Mouse (Mus musculus): ENCODE measurements at regions not wholly inside any gene's neighbourhood (a gene's known extent, or its start where the extent isn't known, plus 50 kb on each side); places are given as distances from the start of the nearest gene placed in this dataset.

DNA sequence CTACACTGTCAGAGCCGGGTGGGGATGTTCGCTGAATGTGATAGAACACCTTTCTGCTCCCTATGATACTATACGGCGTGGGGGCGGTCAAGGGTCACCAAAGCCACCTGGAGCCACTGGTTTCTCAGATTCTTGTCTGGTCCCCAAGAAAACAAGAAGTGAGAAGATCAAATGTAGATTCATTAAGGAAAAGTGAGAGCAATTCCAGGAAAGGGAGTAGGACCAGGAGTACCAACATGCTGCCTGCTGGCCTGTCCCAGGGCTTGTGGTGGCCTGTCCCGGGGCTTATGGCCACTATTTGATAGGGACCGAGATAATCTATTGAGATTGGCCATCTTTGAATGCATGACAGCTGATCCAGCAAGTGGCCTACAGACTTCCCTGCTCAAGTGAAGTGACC is 58.8 kb upstream of the Fut8 start:
- no peak for ATAC-seq (ENCODE audit: extremely low read depth, insufficient number of reproducible peaks, low FRiP score, poor library complexity, severe bottlenecking)

DNA sequence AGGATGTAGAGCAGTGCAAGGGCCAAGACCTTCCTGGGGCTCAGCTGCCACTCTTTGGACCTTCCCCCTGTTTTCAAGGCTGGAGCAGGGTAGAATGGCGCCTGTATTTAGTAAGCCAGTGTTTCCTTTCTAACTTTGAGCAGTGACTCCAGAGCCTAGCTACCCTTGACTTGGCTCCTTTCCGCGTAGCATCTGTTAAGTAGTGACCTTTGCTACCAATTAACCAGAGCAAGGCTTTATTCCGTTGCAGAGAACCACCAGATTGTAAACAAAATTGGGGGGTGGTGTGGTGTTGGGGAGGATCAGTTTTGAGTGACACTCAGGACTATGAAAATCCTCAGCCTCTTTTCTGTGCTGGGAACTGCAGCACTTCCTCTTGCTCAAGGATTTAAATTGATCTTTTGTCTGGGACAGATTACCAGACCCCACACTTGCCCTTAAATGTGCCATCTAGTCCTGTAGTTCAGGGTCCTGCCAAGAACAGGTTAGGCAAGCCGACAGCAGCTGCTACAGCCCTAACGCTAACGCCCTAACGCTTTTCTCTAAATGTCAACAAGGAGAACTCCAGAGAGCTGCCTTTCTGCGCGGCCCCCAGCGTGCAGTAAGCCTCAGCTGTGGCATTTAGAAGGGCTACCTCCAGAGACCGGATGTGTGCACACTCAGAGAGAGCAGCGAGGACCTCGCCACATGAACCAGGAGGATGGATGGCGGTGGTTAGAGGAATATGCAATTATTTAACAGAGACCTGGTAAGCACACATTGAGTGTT is 59.9 kb upstream of the Fut8 start:
- peak; percentile 38; the same call in 1 of the 2 replicates for ATAC-seq (ENCODE audit: extremely low read depth, insufficient number of reproducible peaks, low FRiP score, poor library complexity, severe bottlenecking)

DNA sequence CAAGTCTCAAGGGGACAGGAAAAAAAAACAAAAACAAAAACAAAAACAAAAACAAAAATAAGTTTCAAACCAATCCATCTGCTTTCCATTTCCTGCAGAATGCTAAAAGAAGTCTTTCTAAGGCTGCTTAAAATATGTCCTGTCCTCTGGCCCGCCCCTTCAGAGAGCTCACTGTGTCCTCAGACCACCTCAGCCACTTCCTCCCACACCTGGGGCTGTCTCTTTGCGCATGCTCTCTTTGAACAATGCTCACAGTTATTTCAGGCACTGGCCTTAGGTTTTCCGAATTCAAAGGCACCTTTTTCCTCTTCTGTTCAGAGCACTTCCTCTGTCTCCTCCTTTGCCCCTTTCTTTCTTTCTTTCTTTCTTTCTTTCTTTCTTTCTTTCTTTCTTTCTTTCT is 60.6 kb upstream of the Fut8 start:
- ATAC-seq (ENCODE audit: extremely low read depth, insufficient number of reproducible peaks, low FRiP score, poor library complexity, severe bottlenecking), result peak; percentile 44; the same call in 1 of the 2 replicates

DNA sequence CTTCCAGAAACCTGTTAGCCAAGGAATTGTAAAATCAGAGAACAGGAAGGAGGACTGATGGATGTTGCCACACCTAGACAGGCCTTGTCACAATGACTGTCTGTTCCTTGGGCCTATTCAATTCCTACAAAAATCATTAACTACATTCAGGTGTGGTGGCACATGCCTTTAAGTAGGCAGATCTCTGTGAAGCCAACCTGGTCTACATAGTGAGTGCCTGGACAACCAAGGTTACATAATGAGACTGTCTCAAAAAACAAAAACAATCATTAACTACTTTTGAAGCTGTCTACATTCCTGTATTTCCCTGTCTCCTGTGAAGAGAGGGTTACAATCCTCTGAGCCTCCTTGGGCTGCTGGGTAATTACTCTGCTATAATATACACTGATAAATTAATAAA is 63.9 kb upstream of the Fut8 start:
- no peak for ATAC-seq (ENCODE audit: extremely low read depth, insufficient number of reproducible peaks, low FRiP score, poor library complexity, severe bottlenecking)

DNA sequence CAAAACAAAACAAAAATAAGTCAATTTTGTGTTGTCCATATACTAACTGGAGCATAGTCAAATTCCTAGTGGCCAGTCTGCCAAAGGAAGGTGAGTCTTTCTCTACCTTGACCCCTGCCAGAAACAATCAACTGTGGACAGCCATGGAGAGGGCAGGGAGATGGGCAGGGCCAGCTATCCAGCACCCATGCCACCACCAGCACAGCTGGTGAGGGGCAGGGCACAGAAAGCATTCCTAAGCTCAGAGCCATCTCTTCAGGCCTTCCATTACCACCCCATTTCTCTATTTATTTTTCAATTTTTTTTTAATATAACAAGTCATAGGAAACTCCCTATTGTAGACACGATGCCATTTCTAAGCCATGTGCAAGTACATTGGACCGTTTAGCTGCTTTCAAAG is 65.4 kb upstream of the Fut8 start:
- no peak for ATAC-seq (ENCODE audit: extremely low read depth, insufficient number of reproducible peaks, low FRiP score, poor library complexity, severe bottlenecking)

DNA sequence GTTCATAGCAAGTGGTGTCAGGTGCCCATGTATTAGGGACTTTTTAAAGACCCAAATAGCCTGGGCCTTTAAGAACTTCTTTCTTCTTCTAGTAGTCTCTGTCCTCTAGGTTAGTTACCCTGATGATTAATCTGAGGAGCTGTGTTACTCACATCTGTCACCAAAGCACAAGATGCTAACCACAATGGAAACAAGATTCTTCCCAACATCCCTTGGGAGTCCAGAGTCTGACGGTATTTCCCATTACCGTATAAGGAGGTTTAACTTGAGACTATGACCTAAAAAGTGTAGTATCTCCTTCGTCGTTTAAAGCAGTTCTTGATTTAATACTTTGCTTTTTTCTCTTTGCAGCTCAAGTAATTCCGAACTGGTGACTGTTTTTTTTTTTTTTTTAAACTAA is 67.7 kb upstream of the Fut8 start:
- no peak for ATAC-seq (ENCODE audit: extremely low read depth, insufficient number of reproducible peaks, low FRiP score, poor library complexity, severe bottlenecking)

DNA sequence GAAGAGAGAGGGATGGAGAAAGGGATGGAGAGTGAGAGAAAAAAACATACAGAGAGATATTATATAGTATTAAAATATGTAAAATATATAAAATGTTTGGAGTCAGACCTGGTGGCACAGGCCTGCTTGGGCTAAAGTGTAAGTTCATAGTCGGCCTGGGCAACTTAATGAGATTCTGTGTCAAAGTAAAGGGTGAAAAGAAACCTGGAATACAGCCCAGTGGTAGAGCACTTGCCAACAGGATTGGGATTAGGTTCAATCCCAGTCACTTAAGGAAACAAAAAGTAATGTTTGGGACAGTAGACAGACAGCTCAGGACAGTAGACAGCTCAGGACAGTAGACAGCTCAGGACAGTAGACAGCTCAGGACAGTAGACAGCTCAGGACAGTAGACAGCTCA is 69.6 kb upstream of the Fut8 start:
- ATAC-seq (ENCODE audit: extremely low read depth, insufficient number of reproducible peaks, low FRiP score, poor library complexity, severe bottlenecking), result no peak

DNA sequence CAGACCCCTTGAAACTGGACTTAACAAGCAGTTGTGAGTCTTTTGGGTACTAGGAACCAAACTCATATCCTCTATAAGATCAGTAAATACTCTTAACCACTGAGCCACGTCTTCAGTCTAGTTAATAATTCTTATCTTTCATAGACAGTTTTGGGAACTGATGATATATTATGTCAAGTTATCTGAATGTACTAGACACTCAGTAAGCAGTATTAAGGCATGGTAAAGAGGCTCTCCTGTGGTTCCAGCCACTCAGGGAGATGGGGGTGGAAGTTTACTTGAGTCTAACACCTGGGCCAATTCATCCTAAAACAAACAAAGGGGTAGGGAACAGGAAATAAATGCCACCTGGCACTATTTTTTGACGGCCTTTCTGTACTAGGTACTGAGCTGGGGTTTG is 81.2 kb upstream of the Fut8 start:
- ATAC-seq (ENCODE audit: extremely low read depth, insufficient number of reproducible peaks, low FRiP score, poor library complexity, severe bottlenecking), result no peak

DNA sequence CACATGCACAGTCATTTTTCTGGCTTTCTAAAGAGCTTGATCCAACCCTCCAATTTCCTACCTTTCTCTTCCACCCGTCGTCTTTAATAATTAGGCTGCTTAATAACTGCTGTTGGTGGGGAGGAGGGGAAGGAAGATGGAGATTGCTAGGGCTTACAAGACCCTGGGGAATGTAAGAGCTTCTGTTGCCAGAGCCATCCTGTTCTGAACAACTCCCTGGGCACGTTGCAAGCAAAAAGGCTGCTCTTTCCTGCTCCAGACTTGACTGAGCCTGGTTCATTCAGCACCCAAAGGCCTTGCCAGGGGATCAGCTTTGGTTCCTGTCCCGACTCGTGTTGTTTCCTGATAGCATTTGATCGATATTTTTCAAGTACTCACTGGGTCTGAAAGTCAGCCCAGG is 82.3 kb upstream of the Fut8 start:
- ATAC-seq (ENCODE audit: extremely low read depth, insufficient number of reproducible peaks, low FRiP score, poor library complexity, severe bottlenecking), result no peak

DNA sequence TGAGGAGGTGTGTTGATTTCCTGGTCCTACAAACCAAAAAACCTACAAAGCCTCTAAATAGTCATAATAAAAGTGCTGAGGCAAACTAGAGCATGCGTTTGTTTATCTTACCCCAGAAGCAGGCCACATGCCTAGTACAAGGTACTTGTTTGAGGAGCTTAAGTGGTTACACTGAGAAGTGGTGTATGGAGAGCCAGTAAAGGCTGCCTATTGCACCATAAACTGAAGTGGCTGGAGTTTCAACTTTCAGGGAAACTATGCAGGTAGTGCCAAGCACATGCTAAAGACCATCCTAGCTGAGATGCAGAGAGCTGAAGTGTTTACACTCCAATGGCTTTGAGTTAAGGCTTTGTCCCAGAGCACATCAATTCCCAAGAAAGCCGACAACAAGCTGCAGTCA is 86.5 kb upstream of the Fut8 start:
- no peak for ATAC-seq (ENCODE audit: extremely low read depth, insufficient number of reproducible peaks, low FRiP score, poor library complexity, severe bottlenecking)

DNA sequence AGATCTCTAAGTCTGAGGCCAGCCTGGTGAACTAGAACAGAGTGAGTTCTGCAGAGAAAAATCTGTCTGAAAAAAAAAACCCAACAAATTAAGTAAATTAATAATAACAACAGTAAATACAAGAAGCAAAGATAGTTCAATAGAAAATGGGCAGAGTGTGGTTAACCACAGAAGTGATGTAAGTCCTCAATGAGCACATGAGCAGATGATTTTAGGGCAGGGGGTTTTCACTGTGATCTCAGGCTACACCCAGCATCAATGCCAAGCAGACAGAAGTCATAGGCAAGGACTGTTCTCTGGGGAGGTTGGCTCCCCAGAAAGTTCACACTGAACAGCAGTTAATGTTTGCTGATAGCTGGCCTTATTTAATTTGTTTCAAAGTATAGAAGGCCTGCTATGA is 88.1 kb upstream of the Fut8 start:
- ATAC-seq (ENCODE audit: extremely low read depth, insufficient number of reproducible peaks, low FRiP score, poor library complexity, severe bottlenecking), result no peak

DNA sequence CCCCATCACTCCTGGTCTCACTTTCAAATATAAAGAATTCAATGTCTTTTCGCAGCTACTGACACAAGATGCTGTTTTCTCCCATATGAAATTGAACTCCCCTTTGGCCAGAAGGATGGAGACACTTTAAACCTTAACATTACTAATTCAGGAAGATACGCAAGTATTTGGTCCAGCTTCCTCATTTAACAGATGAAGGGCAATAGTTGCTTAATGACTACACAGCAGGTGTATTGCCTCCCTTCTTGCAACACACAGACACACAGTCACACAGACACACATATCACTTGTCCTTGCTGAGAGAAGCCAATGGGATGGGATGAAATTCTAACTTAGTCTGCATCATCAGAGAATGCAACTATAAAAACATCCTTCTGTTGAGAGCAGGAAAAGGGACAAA is 89.8 kb upstream of the Fut8 start:
- ATAC-seq (ENCODE audit: extremely low read depth, insufficient number of reproducible peaks, low FRiP score, poor library complexity, severe bottlenecking), result peak; percentile 26; the same call in 1 of the 2 replicates

DNA sequence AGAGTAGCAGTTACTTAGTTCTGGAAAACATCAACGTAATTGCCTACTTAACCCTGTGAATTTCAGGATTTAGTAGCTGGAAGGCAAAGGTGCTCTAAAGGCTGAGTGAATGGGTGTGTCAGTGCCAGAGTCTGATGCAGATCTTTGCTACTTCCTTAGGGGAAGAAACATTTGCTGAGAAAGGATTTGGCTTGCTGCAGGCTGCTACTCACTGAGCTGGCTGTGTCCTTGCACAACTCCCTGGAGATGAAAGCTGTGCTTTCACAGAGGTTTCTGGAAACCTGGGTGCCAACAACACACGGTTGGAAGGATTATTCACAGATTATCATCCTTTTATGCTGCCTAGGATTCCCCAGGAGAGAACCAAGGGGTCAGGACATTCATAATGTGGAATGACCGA is 94.0 kb upstream of the Fut8 start:
- ATAC-seq (ENCODE audit: extremely low read depth, insufficient number of reproducible peaks, low FRiP score, poor library complexity, severe bottlenecking), result no peak

DNA sequence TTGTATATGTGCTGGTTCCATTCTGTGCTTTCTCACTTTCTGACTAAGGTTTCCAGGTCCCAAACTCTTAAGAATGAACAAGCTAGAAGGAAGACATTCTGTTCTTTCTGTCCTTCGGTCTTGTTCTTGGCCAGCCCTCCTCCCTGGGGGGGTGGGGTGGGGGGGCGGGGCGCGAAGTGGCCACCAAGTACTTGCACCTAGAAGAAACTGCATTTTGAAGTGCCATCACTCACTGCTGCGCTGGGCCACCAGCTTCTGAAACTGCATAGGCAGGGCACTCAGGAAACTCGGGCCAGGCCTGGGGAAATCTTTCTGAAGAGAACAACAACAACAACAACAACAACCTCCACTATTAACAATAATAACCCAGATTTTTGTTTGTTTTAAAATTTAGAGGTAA is 94.4 kb upstream of the Fut8 start:
- ATAC-seq (ENCODE audit: extremely low read depth, insufficient number of reproducible peaks, low FRiP score, poor library complexity, severe bottlenecking), result no peak

DNA sequence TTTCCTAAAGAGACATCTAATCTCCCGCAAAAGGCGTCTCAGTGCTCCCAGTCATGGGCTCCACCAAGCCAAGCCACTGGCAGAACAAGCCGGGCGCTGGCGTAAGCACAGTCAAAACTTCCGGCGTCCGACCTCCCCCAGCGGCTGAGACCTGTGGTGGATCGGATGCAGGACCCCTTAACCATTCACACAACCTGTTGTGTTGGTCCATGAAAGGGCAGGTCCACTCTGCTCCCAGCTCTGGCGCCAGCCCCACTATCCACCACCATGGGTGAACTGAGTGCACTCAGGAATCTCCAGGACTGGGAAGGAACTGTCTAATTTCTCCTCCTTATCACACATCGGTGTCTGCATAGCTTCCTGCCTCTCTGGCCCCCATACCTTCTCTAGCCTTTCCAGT is 94.8 kb upstream of the Fut8 start:
- ATAC-seq (ENCODE audit: extremely low read depth, insufficient number of reproducible peaks, low FRiP score, poor library complexity, severe bottlenecking), result no peak

DNA sequence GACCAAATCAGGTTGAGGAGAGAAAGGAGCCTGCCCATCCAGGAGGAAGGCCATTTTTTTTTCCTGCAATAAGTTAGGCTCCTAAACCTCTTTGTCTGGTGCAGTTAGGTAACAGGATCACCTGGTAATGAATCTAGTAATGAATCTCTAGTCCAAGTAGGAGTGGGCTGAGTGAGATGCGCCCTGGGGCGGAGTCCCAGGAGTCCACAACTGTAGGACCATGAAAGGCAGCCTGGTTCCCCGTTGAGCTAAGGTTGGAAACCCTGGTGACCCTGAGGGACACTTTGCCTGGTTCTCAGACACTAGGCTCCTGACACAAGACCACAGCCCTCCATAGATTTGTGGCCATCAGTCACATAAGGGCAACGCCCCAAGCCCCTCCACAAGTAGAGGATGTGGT is 95.7 kb upstream of the Fut8 start:
- ATAC-seq (ENCODE audit: extremely low read depth, insufficient number of reproducible peaks, low FRiP score, poor library complexity, severe bottlenecking), result no peak

DNA sequence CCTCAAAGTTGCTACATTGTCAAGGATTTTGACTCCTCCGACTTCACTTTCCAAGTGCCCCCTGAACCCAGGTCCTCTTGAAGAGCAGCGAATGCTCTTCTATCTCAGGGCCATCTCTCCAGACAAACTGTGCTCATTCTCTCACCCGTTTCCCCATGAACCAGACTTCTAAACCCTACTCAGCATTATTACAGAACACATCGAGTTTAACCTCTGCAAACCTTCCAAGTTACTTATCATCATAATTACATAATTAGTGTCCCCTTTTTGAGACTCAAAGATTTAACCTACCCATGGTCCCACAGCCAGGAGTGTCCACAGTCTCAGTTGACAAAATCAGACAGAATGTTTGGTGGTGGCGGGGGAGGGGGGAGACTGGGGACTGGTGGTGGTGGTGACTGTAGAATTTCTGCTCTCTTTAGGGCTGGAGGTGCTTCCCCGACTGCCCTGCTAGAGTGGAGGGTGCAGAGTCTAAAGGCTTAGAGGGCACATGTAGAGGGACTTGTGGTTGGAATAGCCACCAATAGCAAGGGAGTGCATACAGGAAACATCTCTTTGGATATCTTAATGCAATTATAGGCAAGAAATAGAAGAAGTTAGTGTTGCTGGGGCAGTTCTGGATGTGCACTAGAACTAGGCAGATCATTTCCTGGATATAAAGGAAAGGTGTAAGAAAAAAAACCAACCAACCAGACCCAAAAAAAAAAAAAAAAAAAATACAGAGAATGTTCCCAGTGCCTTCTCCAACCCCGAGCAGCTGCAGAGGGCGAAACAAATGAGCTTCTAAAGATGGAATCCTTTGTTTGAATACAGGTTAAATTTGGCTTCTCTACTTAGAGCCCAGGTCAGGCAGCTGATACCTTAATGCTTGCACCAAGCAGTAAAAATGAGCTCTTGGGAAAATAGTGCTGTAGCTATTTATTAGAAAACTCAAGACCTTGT is 96.4 kb upstream of the Fut8 start:
- no peak for ATAC-seq (ENCODE audit: extremely low read depth, insufficient number of reproducible peaks, low FRiP score, poor library complexity, severe bottlenecking)

DNA sequence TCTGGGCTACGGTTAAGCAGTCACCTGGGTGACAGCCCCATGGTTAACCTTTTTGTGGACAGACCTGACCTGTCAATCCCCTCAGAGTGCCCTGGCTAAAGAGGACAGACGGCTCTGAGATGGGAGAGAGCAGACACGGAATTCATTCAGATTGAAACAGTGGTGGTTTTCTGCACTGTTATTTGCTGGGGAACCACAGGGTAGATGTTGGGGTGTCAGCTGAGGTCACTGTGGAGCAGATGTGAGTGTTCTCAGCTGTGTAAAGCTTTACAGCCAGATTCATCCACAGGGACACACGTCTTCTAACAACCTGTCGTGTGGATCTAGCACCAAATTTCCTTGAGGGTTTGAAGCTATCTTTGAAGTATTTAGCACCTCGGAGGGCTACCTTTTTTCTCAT is 97.3 kb upstream of the Fut8 start:
- no peak for ATAC-seq (ENCODE audit: extremely low read depth, insufficient number of reproducible peaks, low FRiP score, poor library complexity, severe bottlenecking)

DNA sequence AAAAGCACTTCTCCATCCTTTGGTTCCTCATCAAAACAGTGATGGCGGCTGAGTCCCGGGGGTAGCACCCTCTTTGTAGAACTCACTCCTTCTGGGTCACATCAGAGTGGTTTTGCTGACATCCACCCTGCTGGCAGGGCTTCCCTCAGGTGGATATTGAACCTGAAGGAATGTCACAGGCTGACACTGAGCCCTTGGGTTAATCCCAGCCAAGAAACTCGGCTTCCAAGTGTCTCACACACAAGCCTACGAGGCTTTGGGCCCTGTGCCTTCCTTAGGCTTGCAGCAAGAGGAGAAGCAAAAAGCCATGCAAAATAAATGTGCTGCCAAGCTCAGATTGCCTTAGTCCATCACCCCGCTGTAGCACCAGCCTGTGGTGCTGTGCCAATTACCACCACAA is 97.8 kb upstream of the Fut8 start:
- no peak for ATAC-seq (ENCODE audit: extremely low read depth, insufficient number of reproducible peaks, low FRiP score, poor library complexity, severe bottlenecking)

DNA sequence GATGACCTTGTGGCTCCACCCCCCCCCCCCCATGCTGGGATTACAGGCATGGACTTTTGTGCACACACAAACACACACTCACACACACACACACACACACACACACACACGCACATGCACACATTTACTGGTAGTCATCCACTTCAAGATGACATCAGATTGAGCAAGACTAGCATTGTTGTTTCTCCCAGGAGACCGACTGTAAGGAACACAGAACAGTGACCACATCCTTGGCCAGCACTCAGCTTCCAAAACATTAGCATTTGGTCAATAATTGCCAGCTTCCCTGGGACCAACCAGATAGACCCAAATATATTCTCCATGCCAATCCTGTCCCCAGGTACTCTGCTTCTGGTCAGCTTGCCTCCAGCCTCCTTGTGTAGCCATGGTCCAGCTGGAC is 98.2 kb upstream of the Fut8 start:
- ATAC-seq (ENCODE audit: extremely low read depth, insufficient number of reproducible peaks, low FRiP score, poor library complexity, severe bottlenecking), result no peak

Measured in neutrophil, adult 5-6 weeks (primary cell).